Mouse (Mus musculus): ENCODE data around the gene Phlpp1. TPM values are rescaled to one million over a fixed set of nuclear protein-coding genes. Genes with fewer than 3 reads are reported as not detected.

The Phlpp1 gene
- polyA plus RNA-seq, 1 experiment from 2014 or later, result 7.7 TPM

GRCm38 (mm10) chr1:106199686-106200085 lies 28.1 kb downstream of the Phlpp1 start:
- Histone ChIP-seq H3K9me3 (ENCODE audit: control insufficient read depth, low read length) (no peaks in the 10 kb centered on the region), H3K36me3 (ENCODE audit: control insufficient read depth, insufficient read depth) (no peaks in the 10 kb centered on the region), H3K9ac (replicated peaks; ENCODE audit: low read depth, low read length) (no peak overlapping the region), H3K27ac (ENCODE audit: low read length) (peak overlapping the region; percentile 74), H3K27me3 (replicated peaks; ENCODE audit: control insufficient read depth, insufficient read depth, low read length) (no peaks in the 10 kb centered on the region), H3K4me1 (replicated peaks; ENCODE audit: control insufficient read depth, insufficient read depth, low read length) (peaks cover 53% of the 10 kb centered on the region), H3K4me3 (replicated peaks; ENCODE audit: low read length) (no peak overlapping the region), H3K4me2 (ENCODE audit: low read length) (peak overlapping the region; percentile 8; the same call in 1 of the 2 replicates)
- WGBS, result 2% methylated on average over 2 of the region's 2 CpGs
- peak; percentile 89 for ATAC-seq

- ATAC-seq, result no peak
- no peak overlapping the region for H3K27ac ChIP-seq (ENCODE audit: low read length)
- no peaks in the 10 kb centered on the region for H3K27me3 ChIP-seq (replicated peaks; ENCODE audit: control insufficient read depth, insufficient read depth, low read length)
- H3K9ac ChIP-seq (replicated peaks; ENCODE audit: low read depth, low read length), result no peak overlapping the region
- H3K4me1 ChIP-seq (replicated peaks; ENCODE audit: control insufficient read depth, insufficient read depth, low read length), result peaks cover 51% of the 10 kb centered on the region
- no peak overlapping the region for H3K4me2 ChIP-seq (ENCODE audit: low read length)
- WGBS, result 74% methylated on average over 1 of the region's 1 CpGs
- no peaks in the 10 kb centered on the region for H3K36me3 ChIP-seq (ENCODE audit: control insufficient read depth, insufficient read depth)
- no peak overlapping the region for H3K4me3 ChIP-seq (replicated peaks; ENCODE audit: low read length)
- H3K9me3 ChIP-seq (ENCODE audit: control insufficient read depth, low read length), result no peaks in the 10 kb centered on the region
Measured at GRCm38 (mm10) chr1:106201025-106201424, 29.5 kb downstream of the Phlpp1 start.

GRCm38 (mm10) chr1:106201929-106202328 lies 30.4 kb downstream of the Phlpp1 start:
- Histone ChIP-seq H3K4me2 (ENCODE audit: low read length) (no peak overlapping the region), H3K4me3 (replicated peaks; ENCODE audit: low read length) (no peak overlapping the region), H3K27me3 (replicated peaks; ENCODE audit: control insufficient read depth, insufficient read depth, low read length) (no peaks in the 10 kb centered on the region), H3K4me1 (replicated peaks; ENCODE audit: control insufficient read depth, insufficient read depth, low read length) (peaks cover 48% of the 10 kb centered on the region), H3K27ac (ENCODE audit: low read length) (peak overlapping the region; percentile 62; the same call in 1 of the 2 replicates), H3K9me3 (ENCODE audit: control insufficient read depth, low read length) (no peaks in the 10 kb centered on the region), H3K36me3 (ENCODE audit: control insufficient read depth, insufficient read depth) (no peaks in the 10 kb centered on the region), H3K9ac (replicated peaks; ENCODE audit: low read depth, low read length) (no peak overlapping the region)
- 33% methylated on average over 4 of the region's 4 CpGs for WGBS
- peak; percentile 64 for ATAC-seq

GRCm38 (mm10) chr1:106203942-106204341 lies 32.4 kb downstream of the Phlpp1 start:
- H3K36me3 ChIP-seq (ENCODE audit: control insufficient read depth, insufficient read depth), result no peaks in the 10 kb centered on the region

GRCm38 (mm10) chr1:106204350-106204749 lies 32.8 kb downstream of the Phlpp1 start:
- H3K4me3 ChIP-seq (replicated peaks; ENCODE audit: low read length), result no peak overlapping the region
- no peak overlapping the region for H3K9ac ChIP-seq (replicated peaks; ENCODE audit: low read depth, low read length)
- no peak overlapping the region for H3K27ac ChIP-seq (ENCODE audit: low read length)
- no peak for ATAC-seq
- no peaks in the 10 kb centered on the region for H3K9me3 ChIP-seq (ENCODE audit: control insufficient read depth, low read length)
- H3K4me2 ChIP-seq (ENCODE audit: low read length), result no peak overlapping the region
- H3K4me1 ChIP-seq (replicated peaks; ENCODE audit: control insufficient read depth, insufficient read depth, low read length), result peaks cover 33% of the 10 kb centered on the region
- no peaks in the 10 kb centered on the region for H3K27me3 ChIP-seq (replicated peaks; ENCODE audit: control insufficient read depth, insufficient read depth, low read length)
- 19% methylated on average over 3 of the region's 3 CpGs for WGBS
- H3K36me3 ChIP-seq (ENCODE audit: control insufficient read depth, insufficient read depth), result no peaks in the 10 kb centered on the region

More at GRCm38 (mm10) chr1:106203942-106204341, 32.4 kb downstream of the Phlpp1 start:
- Histone ChIP-seq H3K27ac (ENCODE audit: low read length) (no peak overlapping the region), H3K27me3 (replicated peaks; ENCODE audit: control insufficient read depth, insufficient read depth, low read length) (no peaks in the 10 kb centered on the region), H3K4me3 (replicated peaks; ENCODE audit: low read length) (no peak overlapping the region), H3K9me3 (ENCODE audit: control insufficient read depth, low read length) (no peaks in the 10 kb centered on the region), H3K9ac (replicated peaks; ENCODE audit: low read depth, low read length) (no peak overlapping the region), H3K4me2 (ENCODE audit: low read length) (no peak overlapping the region), H3K4me1 (replicated peaks; ENCODE audit: control insufficient read depth, insufficient read depth, low read length) (peaks cover 37% of the 10 kb centered on the region)
- WGBS, result 60% methylated on average over 3 of the region's 3 CpGs
- no peak for ATAC-seq

- 88% methylated on average over 5 of the region's 5 CpGs for WGBS
- Histone ChIP-seq H3K27ac (ENCODE audit: low read length) (no peak overlapping the region), H3K36me3 (ENCODE audit: control insufficient read depth, insufficient read depth) (no peaks in the 10 kb centered on the region), H3K9ac (replicated peaks; ENCODE audit: low read depth, low read length) (no peak overlapping the region), H3K9me3 (ENCODE audit: control insufficient read depth, low read length) (no peaks in the 10 kb centered on the region), H3K4me1 (replicated peaks; ENCODE audit: control insufficient read depth, insufficient read depth, low read length) (peaks cover 13% of the 10 kb centered on the region), H3K4me3 (replicated peaks; ENCODE audit: low read length) (no peak overlapping the region), H3K27me3 (replicated peaks; ENCODE audit: control insufficient read depth, insufficient read depth, low read length) (no peaks in the 10 kb centered on the region), H3K4me2 (ENCODE audit: low read length) (no peak overlapping the region)
- no peak for ATAC-seq
Measured at GRCm38 (mm10) chr1:106208581-106208980, 37.0 kb downstream of the Phlpp1 start.

- Histone ChIP-seq H3K36me3 (ENCODE audit: control insufficient read depth, insufficient read depth) (no peaks in the 10 kb centered on the region), H3K4me2 (ENCODE audit: low read length) (no peak overlapping the region), H3K27me3 (replicated peaks; ENCODE audit: control insufficient read depth, insufficient read depth, low read length) (no peaks in the 10 kb centered on the region), H3K27ac (ENCODE audit: low read length) (no peak overlapping the region), H3K4me1 (replicated peaks; ENCODE audit: control insufficient read depth, insufficient read depth, low read length) (peaks cover 5% of the 10 kb centered on the region; the same call in 1 of the 2 replicates), H3K9ac (replicated peaks; ENCODE audit: low read depth, low read length) (no peak overlapping the region), H3K9me3 (ENCODE audit: control insufficient read depth, low read length) (no peaks in the 10 kb centered on the region), H3K4me3 (replicated peaks; ENCODE audit: low read length) (no peak overlapping the region)
- WGBS, result 84% methylated on average over 3 of the region's 3 CpGs
- no peak for ATAC-seq
Measured at GRCm38 (mm10) chr1:106210461-106210860, 38.9 kb downstream of the Phlpp1 start.

GRCm38 (mm10) chr1:106211146-106211545 lies 39.6 kb downstream of the Phlpp1 start:
- H3K4me1 ChIP-seq (replicated peaks; ENCODE audit: control insufficient read depth, insufficient read depth, low read length), result peaks cover 5% of the 10 kb centered on the region; the same call in 1 of the 2 replicates
- H3K27ac ChIP-seq (ENCODE audit: low read length), result no peak overlapping the region
- WGBS, result 95% methylated on average over 5 of the region's 5 CpGs
- no peak overlapping the region for H3K9ac ChIP-seq (replicated peaks; ENCODE audit: low read depth, low read length)
- no peak overlapping the region for H3K4me2 ChIP-seq (ENCODE audit: low read length)
- H3K36me3 ChIP-seq (ENCODE audit: control insufficient read depth, insufficient read depth), result no peaks in the 10 kb centered on the region
- no peaks in the 10 kb centered on the region for H3K27me3 ChIP-seq (replicated peaks; ENCODE audit: control insufficient read depth, insufficient read depth, low read length)
- no peak overlapping the region for H3K4me3 ChIP-seq (replicated peaks; ENCODE audit: low read length)
- ATAC-seq, result no peak
- H3K9me3 ChIP-seq (ENCODE audit: control insufficient read depth, low read length), result no peaks in the 10 kb centered on the region

- no peaks in the 10 kb centered on the region for H3K4me1 ChIP-seq (replicated peaks; ENCODE audit: control insufficient read depth, insufficient read depth, low read length)
- H3K4me2 ChIP-seq (ENCODE audit: low read length), result no peak overlapping the region
- WGBS, result 77% methylated on average over 6 of the region's 6 CpGs
- H3K4me3 ChIP-seq (replicated peaks; ENCODE audit: low read length), result no peak overlapping the region
- H3K9me3 ChIP-seq (ENCODE audit: control insufficient read depth, low read length), result no peaks in the 10 kb centered on the region; the same call in 1 of the 2 replicates
- no peak overlapping the region for H3K27ac ChIP-seq (ENCODE audit: low read length)
- H3K36me3 ChIP-seq (ENCODE audit: control insufficient read depth, insufficient read depth), result no peaks in the 10 kb centered on the region
- ATAC-seq, result no peak
- no peak overlapping the region for H3K9ac ChIP-seq (replicated peaks; ENCODE audit: low read depth, low read length)
- H3K27me3 ChIP-seq (replicated peaks; ENCODE audit: control insufficient read depth, insufficient read depth, low read length), result no peaks in the 10 kb centered on the region
Measured at GRCm38 (mm10) chr1:106220431-106220830, 48.9 kb downstream of the Phlpp1 start.

DNA sequence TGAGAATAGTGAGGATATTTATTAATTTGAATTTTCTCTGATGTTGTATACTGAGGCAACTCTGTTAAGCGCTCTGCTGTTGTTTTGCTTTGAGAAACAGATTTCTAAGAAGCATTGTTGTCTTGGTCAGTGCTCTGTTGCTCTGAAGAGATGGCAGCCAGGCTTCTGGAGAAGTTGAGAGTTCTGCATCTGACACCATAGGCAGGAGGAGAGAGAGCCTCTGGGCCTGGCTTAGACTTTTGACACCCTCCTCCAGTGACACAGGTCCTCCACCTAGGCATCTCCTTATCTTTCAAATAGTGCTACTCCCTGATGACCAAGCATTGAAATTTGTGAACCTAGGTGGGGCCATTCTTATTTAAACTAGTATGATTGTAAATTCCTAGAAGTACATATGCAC lies 49.8 kb downstream of the Phlpp1 start:
- Histone ChIP-seq H3K9ac (replicated peaks; ENCODE audit: low read depth, low read length) (no peak overlapping the region), H3K36me3 (ENCODE audit: control insufficient read depth, insufficient read depth) (no peaks in the 10 kb centered on the region), H3K4me2 (ENCODE audit: low read length) (no peak overlapping the region), H3K9me3 (ENCODE audit: control insufficient read depth, low read length) (no peaks in the 10 kb centered on the region; the same call in 1 of the 2 replicates), H3K27ac (ENCODE audit: low read length) (no peak overlapping the region), H3K4me1 (replicated peaks; ENCODE audit: control insufficient read depth, insufficient read depth, low read length) (no peaks in the 10 kb centered on the region), H3K27me3 (replicated peaks; ENCODE audit: control insufficient read depth, insufficient read depth, low read length) (no peaks in the 10 kb centered on the region), H3K4me3 (replicated peaks; ENCODE audit: low read length) (no peak overlapping the region)
- 75% methylated on average over 1 of the region's 1 CpGs for WGBS
- no peak for ATAC-seq

All from forebrain, embryonic 16.5 days (tissue).